12 mouse cellular contexts compared by ENCODE assay signal in the genomic region with DNA sequence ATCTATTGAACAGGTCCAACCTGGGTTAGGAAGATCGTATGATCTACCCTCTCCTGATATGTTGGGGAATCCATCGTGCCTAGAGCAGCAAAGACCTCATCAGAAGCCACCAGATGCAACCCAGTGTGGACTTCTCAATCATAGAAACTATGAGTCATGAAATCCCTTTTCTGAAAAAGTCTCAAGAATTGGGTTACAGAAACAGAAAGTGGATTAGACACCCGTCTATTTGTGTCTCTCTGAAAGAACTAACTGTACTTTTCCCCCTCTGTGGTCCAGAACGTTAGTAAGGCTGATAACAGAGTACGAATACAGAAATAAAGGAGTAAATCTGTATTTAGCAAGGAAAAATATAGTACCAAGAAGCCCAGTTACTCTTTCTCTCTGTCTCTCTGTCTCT.
"Had no signal": no experiment of that assay in that cellular context is flagged by ENCODE, and none has a peak within 500 bp of the region (broad histone marks: within the 10 kb centered on the region; RNA-seq: fewer than 3 reads in every experiment).

No protein-coding gene starts in this region.

- H3K27me3 ChIP-seq: neural tube, embryonic 15.5 days had no signal

- DNase-seq: kidney, adult 8-10 months; kidney, postnatal 25 days; layer of hippocampus, adult 9-11 months; layer of hippocampus, postnatal 36 days; lung, embryonic 14.5 days; lung, postnatal 14 days; thymus, adult 2 months; thymus, postnatal 25 days had no signal

- H3K4me3 ChIP-seq: limb, embryonic 15.5 days; liver, embryonic 12.5 days; midbrain, embryonic 13.5 days; neural tube, embryonic 15.5 days had no signal

- H3K36me3 ChIP-seq: limb, embryonic 15.5 days; liver, embryonic 12.5 days; midbrain, embryonic 13.5 days; neural tube, embryonic 15.5 days had no signal

- ATAC-seq: liver, embryonic 12.5 days; midbrain, embryonic 13.5 days had no signal

- H3K9me3 ChIP-seq: limb, embryonic 15.5 days; liver, embryonic 12.5 days; midbrain, embryonic 13.5 days; neural tube, embryonic 15.5 days had no signal
